Mouse (Mus musculus): ENCODE data around the gene Dync2li1.
A peak's percentile ranks its signal among the peaks of the same experiment; 100 is the strongest.

The Dync2li1 gene

GRCm38 (mm10) chr17:84646477-84646876 is 20.2 kb downstream of the Dync2li1 start:
- no peak for DNase-seq (ENCODE audit: low spot score in 2 of 2)

GRCm38 (mm10) chr17:84647630-84648029 is 21.3 kb downstream of the Dync2li1 start:
- peak in 1 of 2 experiments; percentile 12 for DNase-seq (ENCODE audit: low spot score in 2 of 2)

- DNase-seq (ENCODE audit: low spot score in 2 of 2), result no peak
Measured at GRCm38 (mm10) chr17:84650302-84651017, 24.2 kb downstream of the Dync2li1 start.

DNA sequence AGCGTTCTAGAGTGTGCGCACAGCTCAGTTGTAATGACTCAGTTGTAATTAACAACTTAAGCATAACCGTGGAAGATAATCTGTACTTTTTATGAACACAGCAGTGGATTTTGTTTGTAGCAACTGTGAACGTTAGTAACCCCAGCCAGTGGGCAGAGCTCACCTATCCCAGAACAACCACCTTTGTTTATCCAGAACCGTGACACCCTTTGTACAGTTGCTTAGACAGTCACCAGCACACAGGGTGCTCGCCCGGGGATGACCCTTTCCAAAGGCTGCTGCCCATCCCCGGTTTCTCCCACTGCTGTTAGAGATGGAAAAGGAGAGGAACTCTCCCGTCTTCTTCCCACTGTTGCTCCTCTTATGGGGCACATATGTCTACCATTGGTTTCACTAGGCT is 27.2 kb downstream of the Dync2li1 start:
- no peak for DNase-seq (ENCODE audit: low spot score in 2 of 2)

DNA sequence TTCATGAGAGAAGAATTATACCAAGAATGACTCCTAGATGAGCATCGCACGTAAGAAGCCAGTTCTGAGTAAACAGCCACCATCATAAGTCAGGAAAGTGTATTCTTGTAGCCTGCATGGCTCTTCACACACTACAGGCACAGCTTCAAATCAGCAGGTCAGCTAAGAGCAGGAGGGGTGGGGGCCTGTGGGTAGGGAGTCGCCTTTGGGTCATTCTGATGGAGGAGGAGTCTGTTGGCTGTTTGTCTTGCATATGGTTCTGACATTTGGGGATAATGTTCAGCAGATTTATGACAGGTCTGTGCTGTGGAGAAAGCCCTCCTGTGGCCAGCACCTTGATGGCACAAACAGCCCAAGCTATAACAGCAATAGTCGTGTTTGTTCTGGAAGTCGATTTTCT is 29.9 kb downstream of the Dync2li1 start:
- DNase-seq (ENCODE audit: low spot score in 2 of 2), result no peak

GRCm38 (mm10) chr17:84656653-84657421 is 30.5 kb downstream of the Dync2li1 start:
- DNase-seq (ENCODE audit: low spot score in 2 of 2), result no peak

DNA sequence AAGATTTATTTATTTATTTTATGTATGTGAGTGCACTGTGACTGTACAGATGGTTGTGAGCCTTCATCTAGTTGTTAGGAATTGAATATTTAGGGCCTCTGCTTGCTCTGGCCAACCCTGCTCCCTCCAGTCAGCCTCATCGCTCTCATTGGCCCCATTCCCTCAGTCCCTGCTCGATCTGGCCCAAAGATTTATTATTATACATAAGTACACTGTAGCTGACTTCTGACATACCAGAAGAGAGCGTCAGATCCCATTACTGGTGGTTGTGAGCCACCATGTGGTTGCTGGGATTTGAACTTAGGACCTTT is 31.1 kb downstream of the Dync2li1 start:
- no peak for DNase-seq (ENCODE audit: low spot score in 2 of 2)

GRCm38 (mm10) chr17:84657782-84658181 is 31.5 kb downstream of the Dync2li1 start:
- no peak for DNase-seq (ENCODE audit: low spot score in 2 of 2)

DNA sequence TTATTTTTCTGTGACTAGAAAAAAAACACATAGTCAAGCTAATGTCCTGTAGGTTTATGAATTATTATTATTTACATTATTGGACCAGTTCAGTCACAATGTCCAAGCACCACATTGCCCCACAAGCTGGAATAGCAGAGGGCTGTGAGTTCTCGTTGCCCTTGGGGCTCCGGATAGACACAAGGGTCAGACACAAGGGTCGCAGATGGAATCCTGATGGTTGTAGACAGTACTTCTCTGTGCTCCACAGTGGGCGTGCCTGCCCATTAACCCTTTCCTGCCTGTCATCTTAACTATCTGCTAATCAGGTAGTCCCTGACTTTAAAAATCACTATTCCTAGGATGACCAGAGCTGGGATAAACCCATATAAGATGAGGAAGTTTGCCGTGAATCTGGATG is 31.9 kb downstream of the Dync2li1 start:
- DNase-seq (ENCODE audit: low spot score in 2 of 2), result no peak

DNA sequence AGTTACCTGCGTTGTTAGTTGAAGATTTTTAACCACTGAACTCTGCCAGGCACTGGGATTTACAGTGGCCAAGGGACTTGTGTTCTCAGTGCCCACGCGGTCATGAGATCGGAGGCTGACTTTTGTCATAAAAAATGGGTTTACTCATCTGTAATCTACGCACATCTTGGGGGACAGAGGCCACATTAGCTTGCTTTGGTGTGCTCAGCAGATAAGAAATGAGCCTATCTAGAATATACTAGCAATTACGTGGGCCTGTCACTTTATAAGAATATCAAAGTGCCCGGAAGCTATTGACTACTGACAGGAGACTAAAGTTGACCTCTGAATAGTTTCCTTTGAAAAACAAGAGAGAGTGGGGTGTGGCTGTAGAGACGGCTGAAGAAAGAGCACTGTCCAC is 32.7 kb downstream of the Dync2li1 start:
- no peak for DNase-seq (ENCODE audit: low spot score in 2 of 2)

DNA sequence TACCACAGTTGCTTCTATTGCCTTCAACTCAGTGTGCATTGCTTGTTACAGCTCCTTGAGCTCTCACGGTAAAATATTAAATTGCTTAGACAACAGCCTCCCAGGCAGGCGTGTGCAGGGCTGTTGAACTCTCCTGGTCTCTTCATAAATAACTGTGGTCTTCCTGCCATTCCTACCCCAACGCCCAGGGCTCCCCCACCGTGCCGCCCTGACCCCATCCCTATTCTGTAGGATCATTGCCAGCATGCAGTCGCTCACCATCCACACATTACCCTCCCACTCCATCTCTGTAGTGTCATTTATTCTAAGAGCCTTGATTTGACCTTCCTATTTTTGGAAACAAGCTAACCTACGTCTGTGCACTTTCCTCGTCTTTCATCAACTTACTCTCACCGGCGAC is 38.8 kb downstream of the Dync2li1 start:
- DNase-seq (ENCODE audit: low spot score in 2 of 2), result no peak

DNA sequence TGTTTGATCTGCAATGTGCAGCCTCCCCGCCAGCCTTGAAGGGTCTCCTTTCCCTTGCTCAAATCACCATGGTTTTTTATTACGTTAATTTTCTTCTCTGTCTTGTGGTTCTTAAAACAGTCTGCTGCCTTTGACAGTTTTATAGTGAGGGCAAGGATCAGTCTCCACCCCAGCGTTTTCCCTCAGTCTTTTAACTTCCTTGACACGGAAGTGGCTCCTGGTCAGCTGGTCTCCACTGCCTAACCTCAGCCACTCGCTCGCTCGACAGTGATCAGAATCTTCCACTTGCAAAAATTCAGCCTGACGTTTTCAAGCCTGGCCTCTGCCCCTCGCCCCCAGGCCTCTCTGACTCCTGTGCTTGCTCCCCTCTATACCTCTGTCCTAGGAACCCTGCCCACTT is 39.4 kb downstream of the Dync2li1 start:
- no peak for DNase-seq (ENCODE audit: low spot score in 2 of 2)

GRCm38 (mm10) chr17:84667848-84668247 is 41.6 kb downstream of the Dync2li1 start:
- DNase-seq (ENCODE audit: low spot score in 2 of 2), result no peak

GRCm38 (mm10) chr17:84672376-84673369 is 46.4 kb downstream of the Dync2li1 start:
- no peak for DNase-seq (ENCODE audit: low spot score in 2 of 2)

- DNase-seq (ENCODE audit: low spot score in 2 of 2), result no peak
Measured at GRCm38 (mm10) chr17:84674048-84674447, 47.8 kb downstream of the Dync2li1 start.

GRCm38 (mm10) chr17:84675204-84675603 is 48.9 kb downstream of the Dync2li1 start:
- DNase-seq (ENCODE audit: low spot score in 2 of 2), result no peak

DNA sequence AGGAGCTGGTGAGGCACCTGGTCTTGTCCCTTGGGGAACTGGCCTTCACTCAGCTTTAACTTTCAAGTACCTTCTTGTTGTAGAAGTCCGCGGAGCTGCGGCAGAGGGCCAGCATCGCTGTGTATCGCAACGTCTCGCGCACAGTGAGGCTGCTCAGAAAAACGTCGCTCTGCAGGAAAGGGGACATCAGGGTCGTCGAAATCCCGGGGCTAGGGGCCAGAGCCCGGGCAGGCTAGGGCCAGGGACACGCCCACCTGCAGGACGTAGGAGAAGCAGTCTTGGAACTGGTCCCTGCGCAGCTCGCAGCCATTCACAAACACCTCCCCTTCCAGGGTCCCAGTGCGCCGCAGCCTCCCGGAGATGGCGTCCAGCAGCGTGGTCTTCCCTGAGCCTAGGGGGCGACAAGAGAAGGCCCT is 49.7 kb downstream of the Dync2li1 start, which contains the start of gene Abcg8:
TSS of gene Abcg8 (plus strand) at position 352 of the 416 bp plus-strand sequence.
- no peak for DNase-seq (ENCODE audit: low spot score in 2 of 2)

DNA sequence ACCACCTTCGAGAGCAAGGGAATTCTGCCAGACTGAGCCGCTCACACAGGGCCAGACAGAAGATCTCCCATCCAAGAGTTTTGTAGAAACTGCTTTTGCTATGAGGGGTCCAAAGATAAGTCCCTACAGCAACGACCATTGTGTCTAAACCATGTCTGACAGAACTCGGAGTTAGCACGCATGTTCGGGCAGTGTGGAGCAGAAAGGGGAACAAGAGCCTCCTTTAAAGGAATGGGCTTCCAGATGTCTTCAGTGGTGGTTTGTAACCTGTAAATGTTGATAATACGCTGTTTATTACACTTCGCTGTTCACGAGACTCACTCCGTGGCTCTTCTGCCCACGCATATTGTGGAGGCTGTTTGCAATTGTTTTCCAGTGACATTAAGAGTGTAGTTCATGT is 51.3 kb downstream of the Dync2li1 start:
- DNase-seq (ENCODE audit: low spot score in 2 of 2), result no peak

DNA sequence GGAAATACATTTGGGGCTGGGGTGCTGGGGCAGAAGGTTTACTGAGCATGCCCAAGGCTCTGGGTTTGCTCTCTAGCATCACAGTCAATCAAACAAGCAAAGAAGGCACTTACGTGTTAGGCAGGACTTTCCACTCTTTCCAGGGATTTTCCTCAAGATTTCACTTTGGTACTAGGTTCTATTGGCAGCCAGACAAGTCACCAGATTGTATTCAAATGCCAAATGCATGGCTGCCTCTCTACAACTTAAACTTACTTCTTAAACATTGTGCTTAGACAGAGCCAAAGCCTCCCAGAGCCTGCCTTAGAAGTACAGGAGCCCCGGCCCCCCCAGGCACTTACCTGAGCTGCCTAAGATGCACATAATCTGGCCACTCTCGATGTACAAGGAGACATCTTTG is 55.4 kb downstream of the Dync2li1 start:
- DNase-seq (ENCODE audit: low spot score in 2 of 2), result no peak

- no peak for DNase-seq (ENCODE audit: low spot score in 2 of 2)
Measured at GRCm38 (mm10) chr17:84682734-84683717, 56.7 kb downstream of the Dync2li1 start, which contains the start of gene Abcg5. Gene Abcg5, minus strand, starts transcription at chr17:84683011.

GRCm38 (mm10) chr17:84684284-84684683 is 58.0 kb downstream of the Dync2li1 start:
- no peak for DNase-seq (ENCODE audit: low spot score in 2 of 2)
